Mouse (Mus musculus): ENCODE measurements around the gene Smarca2. TPM values are rescaled to one million over a fixed set of nuclear protein-coding genes. Genes with fewer than 3 reads are reported as not detected.

Gene Smarca2
- polyA plus RNA-seq, 1 experiment = 2.1 TPM

GRCm38 (mm10) chr19:26745567-26745966, 140.7 kb downstream of the Smarca2 start:
- Histone ChIP-seq H3K36me3 (ENCODE audit: control insufficient read depth, insufficient read depth) (no peaks in the 10 kb centered on the region), H3K79me3 (ENCODE audit: low read depth) (no peaks in the 10 kb centered on the region), H3K27me3 (ENCODE audit: control insufficient read depth, insufficient read depth, insufficient read length) (peaks cover 13% of the 10 kb centered on the region), H3K79me2 (ENCODE audit: control insufficient read depth, insufficient read depth) (no peaks in the 10 kb centered on the region), H3ac (ENCODE audit: control insufficient read depth, insufficient read length, low read depth) (no peak overlapping the region), H3K4me3 (ENCODE audit: insufficient read depth, poor library complexity, severe bottlenecking) (no peak overlapping the region)
- TF ChIP-seq MYOD1 (IDR thresholded peaks at IDR 0.05; ENCODE audit: control insufficient read depth, insufficient read length, low read depth) (no peak), CTCF (IDR thresholded peaks at IDR 0.05; ENCODE audit: control insufficient read depth, insufficient read depth, insufficient read length) (no peak), MYOG (IDR thresholded peaks at IDR 0.05; ENCODE audit: control insufficient read depth, extremely low read depth, insufficient read length) (no peak), FOSL1 (IDR thresholded peaks at IDR 0.05; ENCODE audit: insufficient read depth, low read length, poor library complexity, severe bottlenecking) (no peak), USF1 (IDR thresholded peaks at IDR 0.05; ENCODE audit: low read depth) (no peak), MAX (IDR thresholded peaks at IDR 0.05) (no peak), CEBPB (IDR thresholded peaks at IDR 0.05; ENCODE audit: low read depth) (no peak)

GRCm38 (mm10) chr19:26746290-26746689, 141.4 kb downstream of the Smarca2 start:
- Histone ChIP-seq H3K4me3 (ENCODE audit: insufficient read depth, poor library complexity, severe bottlenecking) (no peak overlapping the region), H3K79me2 (ENCODE audit: control insufficient read depth, insufficient read depth) (no peaks in the 10 kb centered on the region), H3K79me3 (ENCODE audit: low read depth) (no peaks in the 10 kb centered on the region), H3K27me3 (ENCODE audit: control insufficient read depth, insufficient read depth, insufficient read length) (peaks cover 6% of the 10 kb centered on the region), H3ac (ENCODE audit: control insufficient read depth, insufficient read length, low read depth) (no peak overlapping the region), H3K36me3 (ENCODE audit: control insufficient read depth, insufficient read depth) (no peaks in the 10 kb centered on the region)
- no peak for TF ChIP-seq MYOD1 (IDR thresholded peaks at IDR 0.05; ENCODE audit: control insufficient read depth, insufficient read length, low read depth)
- no peak for TF ChIP-seq CTCF (IDR thresholded peaks at IDR 0.05; ENCODE audit: control insufficient read depth, insufficient read depth, insufficient read length)
- TF ChIP-seq FOSL1 (IDR thresholded peaks at IDR 0.05; ENCODE audit: insufficient read depth, low read length, poor library complexity, severe bottlenecking) = no peak
- TF ChIP-seq MYOG (IDR thresholded peaks at IDR 0.05; ENCODE audit: control insufficient read depth, extremely low read depth, insufficient read length) = no peak
- TF ChIP-seq MAX (IDR thresholded peaks at IDR 0.05) = no peak
- no peak for TF ChIP-seq USF1 (IDR thresholded peaks at IDR 0.05; ENCODE audit: low read depth)
- no peak for TF ChIP-seq CEBPB (IDR thresholded peaks at IDR 0.05; ENCODE audit: low read depth)

GRCm38 (mm10) chr19:26746709-26747467, 142.0 kb downstream of the Smarca2 start:
- peaks cover 2% of the 10 kb centered on the region for H3K27me3 ChIP-seq (ENCODE audit: control insufficient read depth, insufficient read depth, insufficient read length)
- H3K36me3 ChIP-seq (ENCODE audit: control insufficient read depth, insufficient read depth) = no peaks in the 10 kb centered on the region
- TF ChIP-seq USF1 (IDR thresholded peaks at IDR 0.05; ENCODE audit: low read depth) = no peak
- no peak for TF ChIP-seq CEBPB (IDR thresholded peaks at IDR 0.05; ENCODE audit: low read depth)
- no peak for TF ChIP-seq MYOD1 (IDR thresholded peaks at IDR 0.05; ENCODE audit: control insufficient read depth, insufficient read length, low read depth)
- TF ChIP-seq FOSL1 (IDR thresholded peaks at IDR 0.05; ENCODE audit: insufficient read depth, low read length, poor library complexity, severe bottlenecking) = no peak
- no peak for TF ChIP-seq MAX (IDR thresholded peaks at IDR 0.05)
- TF ChIP-seq MYOG (IDR thresholded peaks at IDR 0.05; ENCODE audit: control insufficient read depth, extremely low read depth, insufficient read length) = no peak
- no peak for TF ChIP-seq CTCF (IDR thresholded peaks at IDR 0.05; ENCODE audit: control insufficient read depth, insufficient read depth, insufficient read length)
- no peaks in the 10 kb centered on the region for H3K79me3 ChIP-seq (ENCODE audit: low read depth)
- H3K4me3 ChIP-seq (ENCODE audit: insufficient read depth, poor library complexity, severe bottlenecking) = peak overlapping the region; percentile 37
- no peaks in the 10 kb centered on the region for H3K79me2 ChIP-seq (ENCODE audit: control insufficient read depth, insufficient read depth)
- H3ac ChIP-seq (ENCODE audit: control insufficient read depth, insufficient read length, low read depth) = no peak overlapping the region

DNA sequence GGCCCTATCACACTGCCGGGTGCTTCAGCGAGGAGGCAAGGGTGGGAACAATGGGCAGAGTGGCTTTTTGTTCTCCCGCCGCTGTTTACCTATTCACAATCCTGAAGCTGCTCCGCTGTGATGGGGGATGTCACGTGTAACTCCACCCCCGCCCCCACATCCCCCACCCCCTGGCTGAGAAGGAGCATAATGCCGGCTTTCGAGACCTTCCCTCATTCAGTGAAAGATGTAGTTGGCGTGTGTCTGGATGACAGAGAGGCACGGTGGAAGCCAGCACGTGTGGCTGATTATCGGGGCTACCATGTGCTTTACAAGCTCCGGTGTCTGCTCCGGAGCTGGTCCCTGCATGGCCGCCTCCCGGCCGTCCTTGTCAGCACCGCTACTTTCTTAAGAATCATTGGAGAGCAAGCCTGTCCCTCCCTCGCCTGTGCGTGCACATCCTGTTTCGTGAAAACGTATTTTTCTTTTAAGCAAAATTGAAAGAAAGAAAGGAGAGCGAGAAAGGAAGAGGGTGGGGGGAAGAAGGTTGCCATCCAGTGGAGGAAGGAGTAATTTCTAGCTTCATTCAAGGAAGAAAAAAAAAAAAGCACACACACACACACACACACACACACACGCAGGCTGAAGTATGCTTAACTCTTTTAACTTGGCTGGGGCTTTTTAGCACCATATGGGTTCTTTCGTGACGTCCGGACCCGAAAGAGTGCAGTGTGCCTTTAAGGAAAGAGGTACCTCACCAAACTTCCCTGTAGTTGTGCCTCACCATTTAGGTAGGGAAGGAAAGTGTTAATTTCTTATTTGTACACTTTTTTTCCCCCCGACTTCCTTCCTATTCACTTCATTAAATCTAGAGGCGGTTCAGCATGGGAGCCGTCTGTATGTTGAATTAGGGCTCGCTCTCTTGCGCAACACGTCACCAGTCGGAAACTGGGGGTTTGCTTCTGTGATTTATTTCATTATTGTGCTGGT, 143.0 kb downstream of the Smarca2 start:
- H3K4me3 ChIP-seq (ENCODE audit: insufficient read depth, poor library complexity, severe bottlenecking) = peak overlapping the region; percentile 37
- no peaks in the 10 kb centered on the region for H3K79me2 ChIP-seq (ENCODE audit: control insufficient read depth, insufficient read depth)
- no peaks in the 10 kb centered on the region for H3K36me3 ChIP-seq (ENCODE audit: control insufficient read depth, insufficient read depth)
- peak overlapping the region; percentile 75 for H3ac ChIP-seq (ENCODE audit: control insufficient read depth, insufficient read length, low read depth)
- TF ChIP-seq CEBPB (IDR thresholded peaks at IDR 0.05; ENCODE audit: low read depth) (peak; percentile 99), MYOD1 (IDR thresholded peaks at IDR 0.05; ENCODE audit: control insufficient read depth, insufficient read length, low read depth) (no peak), MAX (IDR thresholded peaks at IDR 0.05) (peak; percentile 56)
- no peaks in the 10 kb centered on the region for H3K79me3 ChIP-seq (ENCODE audit: low read depth)
- no peaks in the 10 kb centered on the region for H3K27me3 ChIP-seq (ENCODE audit: control insufficient read depth, insufficient read depth, insufficient read length)

- TF ChIP-seq USF1 (IDR thresholded peaks at IDR 0.05; ENCODE audit: low read depth) (no peak), CEBPB (IDR thresholded peaks at IDR 0.05; ENCODE audit: low read depth) (no peak), MAX (IDR thresholded peaks at IDR 0.05) (no peak), CTCF (IDR thresholded peaks at IDR 0.05; ENCODE audit: control insufficient read depth, insufficient read depth, insufficient read length) (no peak), FOSL1 (IDR thresholded peaks at IDR 0.05; ENCODE audit: insufficient read depth, low read length, poor library complexity, severe bottlenecking) (no peak), MYOG (IDR thresholded peaks at IDR 0.05; ENCODE audit: control insufficient read depth, extremely low read depth, insufficient read length) (no peak), MYOD1 (IDR thresholded peaks at IDR 0.05; ENCODE audit: control insufficient read depth, insufficient read length, low read depth) (no peak)
- H3K27me3 ChIP-seq (ENCODE audit: control insufficient read depth, insufficient read depth, insufficient read length) = no peaks in the 10 kb centered on the region
- H3K79me2 ChIP-seq (ENCODE audit: control insufficient read depth, insufficient read depth) = no peaks in the 10 kb centered on the region
- H3K4me3 ChIP-seq (ENCODE audit: insufficient read depth, poor library complexity, severe bottlenecking) = peak overlapping the region; percentile 37
- H3K36me3 ChIP-seq (ENCODE audit: control insufficient read depth, insufficient read depth) = no peaks in the 10 kb centered on the region
- H3K79me3 ChIP-seq (ENCODE audit: low read depth) = no peaks in the 10 kb centered on the region
- no peak overlapping the region for H3ac ChIP-seq (ENCODE audit: control insufficient read depth, insufficient read length, low read depth)
Measured at GRCm38 (mm10) chr19:26748676-26749075, 143.8 kb downstream of the Smarca2 start.
